Mouse (Mus musculus) intestine, embryonic 16.5 days (tissue): ENCODE results near the gene Slamf8. TPM values are rescaled to one million over a fixed set of nuclear protein-coding genes. Genes with fewer than 3 reads are reported as not detected.
A peak's percentile ranks its signal among the peaks of the same experiment; 100 is the strongest.

Source experiments
- ATAC-seq: fragments of 200-750 bp; cut with Nextera tagmentation; 2 replicates; pipeline ENCODE4 v1.8.0; 2017; ENCODE audit warnings: moderate TSS enrichment, moderate library complexity
- H3K27ac ChIP-seq: fragments of 300-500 bp; sonication (generic); 2 replicates; pipeline ENCODE4 v1.5.1; 2014; ENCODE audit warnings: mild to moderate bottlenecking, low read length
- H3K27me3 ChIP-seq: fragments of 300-500 bp; sonication (generic); replicated peaks from 2 replicates; pipeline ENCODE4 v1.6.1; 2014; ENCODE audit warnings: low read length, control low read depth, mixed read lengths; ENCODE audit not compliant: control insufficient read depth, insufficient read depth
- H3K36me3 ChIP-seq: fragments of 300-500 bp; sonication (generic); 2 replicates; pipeline ENCODE4 v1.6.1; 2014; ENCODE audit warnings: low read length, control low read depth; ENCODE audit not compliant: control insufficient read depth, insufficient read depth
- H3K4me1 ChIP-seq: fragments of 300-500 bp; sonication (generic); 2 replicates; pipeline ENCODE4 v1.6.1; 2014; ENCODE audit warnings: low read length, control low read depth, mixed read lengths; ENCODE audit not compliant: control insufficient read depth, insufficient read depth
- H3K4me2 ChIP-seq: fragments of 300-500 bp; sonication (generic); 2 replicates; pipeline ENCODE4 v1.6.1; 2014; ENCODE audit warnings: low read depth, low read length, control low read depth
- H3K4me3 ChIP-seq: fragments of 300-500 bp; sonication (generic); 2 replicates; pipeline ENCODE4 v1.5.1; 2014; ENCODE audit warnings: mild to moderate bottlenecking, low read length
- H3K9ac ChIP-seq: fragments of 300-500 bp; sonication (generic); 2 replicates; pipeline ENCODE4 v1.6.1; 2014; ENCODE audit warnings: low read depth, low read length
- H3K9me3 ChIP-seq: fragments of 300-500 bp; sonication (generic); 2 replicates; pipeline ENCODE4 v1.6.1; 2016; ENCODE audit warnings: low read length, control low read depth; ENCODE audit not compliant: control insufficient read depth
- WGBS: fragments of 180-500 bp; shearing (Covaris S2); extraction: QIAGEN DNeasy Blood & Tissue Kit; methylation state at CpG from one replicate; pipeline ENCODE4 v1.1.7; 2014; 5-methylcytosine and 5-hydroxymethylcytosine counted together
- polyA plus RNA-seq: library from polyadenylated mRNA; unstranded; fragments of >200 nt; fragmentation: Nextera tagmentation; extraction: Ambion mirVana; gene quantifications from 2 replicates; pipeline ENCODE4 v1.2.1, GENCODE M21; 2015

Gene Slamf8
- polyA plus RNA-seq, 1 experiment from 2014 or later, result 0.64 TPM

DNA sequence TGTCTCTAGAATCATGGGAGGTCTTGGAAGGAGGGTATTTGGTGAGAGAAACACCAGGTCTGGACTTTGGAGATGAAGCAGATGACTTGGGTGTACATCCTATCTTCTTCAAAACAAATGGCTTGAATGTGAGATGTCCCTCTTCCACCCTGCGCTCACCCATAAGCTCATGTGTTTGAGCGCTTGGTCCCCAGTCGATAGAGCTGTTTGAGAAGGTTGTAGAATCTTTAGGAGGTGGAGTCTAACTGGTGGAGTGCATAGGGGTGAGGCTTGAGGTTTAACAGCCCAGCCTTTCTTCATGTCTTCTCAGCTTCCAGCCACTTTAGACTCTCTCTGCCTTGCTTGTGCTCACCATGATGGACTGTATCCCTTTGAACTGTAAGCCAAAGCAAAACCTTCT lies 35.9 kb upstream of the Slamf8 start:
- peaks cover 2% of the 10 kb centered on the region; the same call in 1 of the 2 replicates for H3K9me3 ChIP-seq
- no peak for ATAC-seq
- no peak overlapping the region for H3K4me3 ChIP-seq
- WGBS, result 89% methylated on average over 3 of the region's 3 CpGs
- H3K36me3 ChIP-seq, result no peaks in the 10 kb centered on the region
- peaks cover 2% of the 10 kb centered on the region; the same call in 1 of the 2 replicates for H3K4me1 ChIP-seq
- no peak overlapping the region for H3K4me2 ChIP-seq
- H3K27ac ChIP-seq, result no peak overlapping the region
- no peak overlapping the region for H3K9ac ChIP-seq
- H3K27me3 ChIP-seq, result no peaks in the 10 kb centered on the region

DNA sequence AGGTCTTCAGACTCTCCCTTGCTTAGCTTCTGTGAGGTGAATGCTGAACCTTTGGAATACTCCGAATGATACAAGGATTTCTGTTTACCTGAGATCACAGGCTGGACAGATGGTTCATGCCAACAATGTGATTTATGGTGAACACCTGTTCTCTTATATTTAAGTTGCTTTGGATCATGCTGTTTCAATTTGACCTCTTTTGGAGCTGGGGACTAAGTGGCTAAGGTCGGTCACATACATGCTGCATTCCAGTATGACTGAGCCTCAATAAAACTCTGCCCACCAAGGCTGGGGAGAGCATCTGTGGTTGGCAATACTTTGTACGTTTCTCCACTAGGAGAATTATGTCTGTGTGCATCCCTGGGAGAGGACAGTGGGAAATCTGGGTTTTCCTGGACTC lies 33.7 kb upstream of the Slamf8 start:
- Histone ChIP-seq H3K9ac (no peak overlapping the region), H3K4me1 (no peaks in the 10 kb centered on the region), H3K27me3 (no peaks in the 10 kb centered on the region), H3K4me2 (no peak overlapping the region), H3K4me3 (no peak overlapping the region), H3K9me3 (peaks cover 2% of the 10 kb centered on the region; the same call in 1 of the 2 replicates), H3K36me3 (no peaks in the 10 kb centered on the region), H3K27ac (no peak overlapping the region)
- WGBS, result 54% methylated on average over 3 of the region's 3 CpGs
- ATAC-seq, result no peak

DNA sequence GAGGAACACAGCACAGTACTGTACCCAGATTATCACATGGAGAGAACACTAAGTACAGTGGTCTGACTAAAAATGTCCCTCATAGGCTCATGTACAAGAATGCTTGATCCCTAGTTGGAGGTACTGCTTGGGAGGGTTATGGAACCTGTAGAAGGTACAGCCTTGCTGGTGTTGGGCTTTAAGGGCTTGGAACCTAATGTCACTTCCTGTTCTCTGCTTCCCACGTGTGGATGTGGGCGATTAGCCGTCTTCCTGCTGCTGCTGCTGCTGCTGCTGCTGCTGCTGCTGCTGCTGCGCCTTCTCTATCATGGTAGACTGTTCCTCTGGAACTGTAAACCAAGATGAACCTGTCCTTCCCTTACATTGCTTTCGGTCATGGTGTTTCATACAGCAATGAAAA lies 33.2 kb upstream of the Slamf8 start:
- Histone ChIP-seq H3K4me1 (no peaks in the 10 kb centered on the region), H3K9ac (no peak overlapping the region), H3K27me3 (no peaks in the 10 kb centered on the region), H3K27ac (no peak overlapping the region), H3K9me3 (peaks cover 2% of the 10 kb centered on the region; the same call in 1 of the 2 replicates), H3K4me3 (no peak overlapping the region), H3K4me2 (no peak overlapping the region), H3K36me3 (no peaks in the 10 kb centered on the region)
- ATAC-seq, result no peak
- WGBS, result 64% methylated on average over 5 of the region's 5 CpGs

DNA sequence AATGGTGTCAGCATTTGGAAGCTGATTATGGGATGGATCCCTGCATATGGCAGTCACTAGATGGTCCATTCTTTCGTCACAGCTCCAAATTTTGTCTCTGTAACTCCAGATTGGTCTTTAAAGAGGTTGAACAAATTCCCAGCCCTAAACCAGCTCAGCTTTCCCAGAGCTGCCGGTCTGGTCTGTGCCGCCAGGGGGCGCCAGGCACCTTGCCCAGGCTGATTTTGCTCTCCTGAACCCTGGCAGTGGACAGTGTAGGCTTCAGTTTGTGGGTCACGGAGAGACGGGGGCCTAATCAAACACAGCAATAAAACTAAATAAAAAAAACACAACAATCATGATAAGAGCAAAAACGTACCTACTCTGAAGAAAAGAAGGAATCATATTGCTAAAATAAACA lies 28.9 kb upstream of the Slamf8 start:
- peaks cover 5% of the 10 kb centered on the region; the same call in 1 of the 2 replicates for H3K4me1 ChIP-seq
- no peak overlapping the region for H3K4me3 ChIP-seq
- no peak overlapping the region for H3K4me2 ChIP-seq
- H3K27ac ChIP-seq, result no peak overlapping the region
- H3K9ac ChIP-seq, result no peak overlapping the region
- WGBS, result 18% methylated on average over 7 of the region's 7 CpGs
- ATAC-seq, result no peak
- H3K9me3 ChIP-seq, result no peaks in the 10 kb centered on the region
- H3K36me3 ChIP-seq, result no peaks in the 10 kb centered on the region
- H3K27me3 ChIP-seq, result no peaks in the 10 kb centered on the region

DNA sequence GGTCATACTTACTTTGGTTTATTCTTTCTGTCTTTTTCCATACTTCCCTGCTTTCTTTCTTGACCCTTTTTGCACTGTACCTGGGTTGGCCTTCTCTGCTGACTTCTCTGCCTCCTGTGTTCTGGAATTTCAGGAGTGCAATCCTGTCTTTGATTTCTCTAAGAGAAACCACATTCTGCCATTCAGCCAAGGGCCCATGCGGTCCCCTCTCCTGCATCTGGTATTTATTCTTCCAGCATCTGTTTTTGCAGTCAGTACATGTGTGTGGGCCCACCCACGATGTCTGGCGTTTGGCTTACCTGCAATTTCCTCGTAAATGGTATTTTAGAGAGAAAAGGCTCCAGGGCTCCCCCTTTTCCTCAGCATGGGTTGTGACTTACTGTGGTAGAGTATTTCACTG lies 27.8 kb upstream of the Slamf8 start:
- 54% methylated on average over 4 of the region's 4 CpGs for WGBS

DNA sequence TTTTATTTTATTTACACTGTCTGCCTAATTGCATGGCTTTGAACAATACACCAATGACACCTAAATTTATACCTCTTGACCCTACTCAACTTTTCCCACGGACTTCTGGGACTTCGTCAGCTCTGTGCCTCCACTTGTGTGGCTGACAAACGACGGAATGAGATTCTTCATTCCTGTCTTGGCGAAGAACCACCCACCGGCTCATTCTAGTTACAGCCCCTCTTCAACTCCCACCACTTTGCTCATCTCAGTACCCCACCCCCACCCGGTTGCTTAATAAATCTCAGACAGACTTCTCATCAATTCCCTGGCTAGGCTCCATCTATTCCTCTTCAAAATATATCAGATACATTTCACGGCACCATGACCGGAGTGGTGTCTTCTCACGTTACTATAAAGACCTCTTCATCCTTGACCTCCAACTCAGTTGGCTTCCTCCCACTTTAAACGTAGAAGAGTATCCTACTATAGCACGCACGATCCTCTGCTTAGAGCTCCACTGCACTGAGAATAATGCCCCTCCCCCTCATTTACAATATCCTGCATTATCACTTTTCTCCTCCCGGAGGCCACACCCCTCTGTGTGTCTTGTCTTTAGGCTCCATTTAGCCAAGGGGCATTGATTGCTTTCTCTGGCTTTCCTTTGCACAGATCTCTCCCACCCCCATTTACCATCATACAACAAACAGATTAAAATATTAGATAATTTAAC lies 27.2 kb upstream of the Slamf8 start:
- ATAC-seq, result no peak
- peak overlapping the region; percentile 20; the same call in 1 of the 2 replicates for H3K4me3 ChIP-seq
- no peak overlapping the region for H3K9ac ChIP-seq
- H3K4me2 ChIP-seq, result peak overlapping the region; percentile 37
- H3K27ac ChIP-seq, result no peak overlapping the region
- WGBS, result 28% methylated on average over 14 of the region's 14 CpGs
- H3K27me3 ChIP-seq, result no peaks in the 10 kb centered on the region
- H3K9me3 ChIP-seq, result no peaks in the 10 kb centered on the region
- no peaks in the 10 kb centered on the region for H3K36me3 ChIP-seq
- peaks cover 5% of the 10 kb centered on the region; the same call in 1 of the 2 replicates for H3K4me1 ChIP-seq

More for the DNA sequence above, 27.8 kb upstream of the Slamf8 start:
- Histone ChIP-seq H3K4me3 (no peak overlapping the region), H3K27me3 (no peaks in the 10 kb centered on the region), H3K36me3 (no peaks in the 10 kb centered on the region), H3K27ac (no peak overlapping the region), H3K4me1 (peaks cover 5% of the 10 kb centered on the region; the same call in 1 of the 2 replicates), H3K9me3 (no peaks in the 10 kb centered on the region), H3K4me2 (no peak overlapping the region), H3K9ac (no peak overlapping the region)
- ATAC-seq, result no peak

DNA sequence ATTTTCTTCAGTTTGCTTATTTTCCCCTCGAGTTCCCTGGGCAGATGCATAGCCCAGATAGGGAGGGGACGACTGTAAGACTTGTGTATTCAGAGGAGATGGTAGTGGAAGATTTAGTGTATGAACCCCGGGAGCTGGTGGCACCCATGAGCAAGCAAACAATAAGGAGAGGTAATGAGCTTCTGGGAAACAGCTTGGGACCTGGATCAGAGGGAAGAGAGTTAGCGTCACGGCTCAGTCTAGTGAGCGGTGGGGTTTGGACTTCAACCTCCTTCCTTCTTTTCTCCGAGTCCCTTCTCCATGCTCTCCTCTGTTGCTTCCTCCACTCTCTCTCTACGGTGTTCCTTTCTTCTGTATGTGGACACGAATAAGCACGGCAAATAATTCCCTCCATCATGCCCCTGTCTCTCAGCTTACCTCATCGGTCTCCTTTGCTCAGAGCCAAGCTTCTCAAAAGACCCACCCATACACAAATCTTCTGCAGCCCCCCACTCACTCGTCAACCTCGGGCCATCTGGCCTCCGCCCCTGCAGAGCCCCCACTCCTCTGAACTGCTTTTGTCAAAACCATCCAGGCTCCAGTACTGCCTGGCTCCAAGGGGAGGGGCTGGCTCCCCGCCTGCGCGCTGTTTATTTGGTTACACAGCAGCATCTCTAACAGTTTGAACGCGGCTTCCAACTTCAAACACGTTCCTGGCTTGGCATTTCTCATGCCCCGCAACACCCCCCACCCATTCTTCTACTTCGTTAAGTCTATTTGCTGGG lies 26.4 kb upstream of the Slamf8 start:
- Histone ChIP-seq H3K27ac (no peak overlapping the region), H3K9ac (0 out of 2 replicates have a peak overlapping the region, but pooled peaks have one; percentile 1), H3K9me3 (no peaks in the 10 kb centered on the region), H3K36me3 (no peaks in the 10 kb centered on the region), H3K4me1 (peaks cover 5% of the 10 kb centered on the region; the same call in 1 of the 2 replicates), H3K4me3 (peak overlapping the region; percentile 20; the same call in 1 of the 2 replicates), H3K27me3 (no peaks in the 10 kb centered on the region), H3K4me2 (peak overlapping the region; percentile 37)
- WGBS, result 8% methylated on average over 22 of the region's 22 CpGs
- no peak for ATAC-seq

DNA sequence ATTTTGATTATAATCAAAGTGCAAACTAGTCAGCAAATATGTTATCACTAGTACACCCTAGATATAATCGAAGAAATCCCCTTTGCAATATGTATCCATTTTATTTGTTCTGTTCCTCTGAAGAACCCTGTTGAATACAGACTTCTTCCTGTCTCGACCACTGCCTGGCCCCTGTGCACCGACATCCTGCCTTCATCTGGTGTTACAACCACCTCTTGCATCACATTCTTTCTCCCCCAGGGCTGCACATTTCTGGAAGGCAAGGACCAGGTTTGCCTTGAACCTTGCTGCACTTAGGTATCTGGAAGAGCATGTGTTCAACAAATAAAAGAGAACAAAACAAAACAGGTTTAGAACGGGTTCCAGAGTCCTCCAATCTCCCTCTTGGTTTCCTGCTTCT lies 25.0 kb upstream of the Slamf8 start:
- WGBS, result 55% methylated on average over 4 of the region's 4 CpGs

DNA sequence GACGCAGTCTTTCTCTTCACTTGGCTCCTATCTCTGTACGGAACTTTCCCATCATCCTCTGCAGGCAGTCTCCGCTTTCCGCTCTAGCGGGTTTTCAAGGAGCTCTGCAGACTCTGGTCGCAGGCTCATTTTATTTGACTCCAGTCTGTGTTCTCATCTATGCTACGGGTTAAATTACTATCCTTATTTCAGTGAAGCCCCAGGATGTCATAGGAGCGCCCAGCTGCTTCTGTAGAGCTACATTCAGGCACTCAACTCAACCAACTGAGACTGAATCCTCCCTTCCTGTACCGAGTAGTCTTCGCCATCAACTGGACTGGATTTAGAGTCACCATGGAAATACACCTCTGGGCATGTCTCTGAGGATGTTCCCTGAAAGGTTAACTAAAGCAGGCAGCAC lies 24.3 kb upstream of the Slamf8 start:
- ATAC-seq, result no peak
- 87% methylated on average over 10 of the region's 10 CpGs for WGBS
- H3K9me3 ChIP-seq, result no peaks in the 10 kb centered on the region

More for the DNA sequence above, 25.0 kb upstream of the Slamf8 start:
- Histone ChIP-seq H3K9me3 (no peaks in the 10 kb centered on the region), H3K4me3 (no peak overlapping the region), H3K36me3 (no peaks in the 10 kb centered on the region), H3K27me3 (no peaks in the 10 kb centered on the region), H3K27ac (no peak overlapping the region), H3K9ac (no peak overlapping the region), H3K4me1 (peaks cover 5% of the 10 kb centered on the region; the same call in 1 of the 2 replicates), H3K4me2 (no peak overlapping the region)
- no peak for ATAC-seq

More for the DNA sequence above, 24.3 kb upstream of the Slamf8 start:
- Histone ChIP-seq H3K27me3 (no peaks in the 10 kb centered on the region), H3K36me3 (no peaks in the 10 kb centered on the region), H3K27ac (no peak overlapping the region), H3K4me1 (peaks cover 5% of the 10 kb centered on the region; the same call in 1 of the 2 replicates), H3K9ac (no peak overlapping the region), H3K4me2 (no peak overlapping the region), H3K4me3 (no peak overlapping the region)
